ENCODE assay signal across 15 mouse cellular contexts in the genomic region with DNA sequence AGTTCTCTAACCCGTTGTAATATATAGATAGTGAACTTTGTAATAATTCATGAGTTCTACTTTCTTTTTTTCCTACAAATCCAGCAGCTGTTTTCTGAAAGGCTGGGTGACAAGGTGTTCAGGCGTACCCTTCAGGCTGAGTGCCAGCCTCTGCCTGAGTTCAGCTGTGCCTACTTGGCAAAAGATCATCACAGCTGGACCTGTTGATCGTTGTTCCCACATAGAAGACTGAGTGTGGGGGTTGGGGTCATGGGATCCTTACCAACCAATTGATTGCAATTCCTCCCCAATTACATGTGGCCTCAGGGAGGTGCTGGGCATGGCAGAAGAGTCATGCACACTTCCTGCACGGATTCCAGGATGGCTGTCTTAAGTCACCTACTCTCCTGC.
"Had no signal": no experiment of that assay in that cellular context is flagged by ENCODE, and none has a peak within 500 bp of the region (broad histone marks: within the 10 kb centered on the region; RNA-seq: fewer than 3 reads in every experiment).

No protein-coding gene starts in this region.

- DNase-seq: kidney, adult 18-20 months; kidney, postnatal 10 days; kidney, postnatal 4 days; lung, embryonic 14.5 days; lung, postnatal 14 days; retina, postnatal 1 day; right cerebral cortex, postnatal 14 days had no signal

- H3K4me2 ChIP-seq: hindbrain, embryonic 14.5 days; limb, embryonic 15.5 days; liver, embryonic 15.5 days; lung, embryonic 14.5 days; midbrain, embryonic 11.5 days; midbrain, embryonic 15.5 days; neural tube, embryonic 12.5 days had no signal

- H3K9ac ChIP-seq: hindbrain, embryonic 14.5 days; limb, embryonic 15.5 days; liver, embryonic 15.5 days; lung, embryonic 14.5 days; midbrain, embryonic 15.5 days; neural tube, embryonic 12.5 days had no signal

- H3K4me3 ChIP-seq: limb, embryonic 15.5 days; liver, embryonic 15.5 days; megakaryocyte, embryonic 14.5 days; midbrain, embryonic 15.5 days; neural tube, embryonic 12.5 days had no signal

- H3K9me3 ChIP-seq: limb, embryonic 15.5 days; liver, embryonic 15.5 days; megakaryocyte, embryonic 14.5 days; midbrain, embryonic 15.5 days; neural tube, embryonic 12.5 days had no signal

- H3K27ac ChIP-seq: hindbrain, embryonic 14.5 days; limb, embryonic 15.5 days; liver, embryonic 15.5 days; macrophage; midbrain, embryonic 15.5 days; neural tube, embryonic 12.5 days had no signal

- H3K27me3 ChIP-seq: limb, embryonic 15.5 days; liver, embryonic 15.5 days; midbrain, embryonic 15.5 days; neural tube, embryonic 12.5 days had no signal

- H3K4me1 ChIP-seq: limb, embryonic 15.5 days; liver, embryonic 15.5 days; midbrain, embryonic 15.5 days; neural tube, embryonic 12.5 days had no signal
